Mouse (Mus musculus) lung, postnatal 10 days (tissue): ENCODE data around the gene Smarce1.

Experiments
- DNase-seq: peaks from one replicate; pipeline ENCODE4 v3.0.0; 2021

Smarce1 gene

DNA sequence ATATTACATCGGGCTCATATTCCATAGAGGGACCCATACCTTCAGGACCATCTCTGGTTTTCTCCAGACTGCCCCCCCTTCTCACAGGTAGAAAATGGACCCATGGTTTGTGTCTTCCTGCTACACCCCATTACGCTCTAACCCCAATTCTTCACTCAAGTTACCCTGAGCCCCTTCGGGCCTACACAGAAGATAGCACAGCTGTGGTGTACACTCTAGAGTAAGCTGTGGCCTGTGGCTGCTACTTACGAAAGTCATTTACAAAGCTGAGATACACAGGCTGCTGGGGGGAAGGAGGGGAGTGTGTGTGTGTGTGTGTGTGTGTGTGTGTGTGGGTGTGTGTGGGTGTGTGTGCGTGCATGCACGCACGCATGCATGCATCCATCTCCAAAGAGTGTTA lies 64.6 kb downstream of the Smarce1 start:
- no peak for DNase-seq

DNA sequence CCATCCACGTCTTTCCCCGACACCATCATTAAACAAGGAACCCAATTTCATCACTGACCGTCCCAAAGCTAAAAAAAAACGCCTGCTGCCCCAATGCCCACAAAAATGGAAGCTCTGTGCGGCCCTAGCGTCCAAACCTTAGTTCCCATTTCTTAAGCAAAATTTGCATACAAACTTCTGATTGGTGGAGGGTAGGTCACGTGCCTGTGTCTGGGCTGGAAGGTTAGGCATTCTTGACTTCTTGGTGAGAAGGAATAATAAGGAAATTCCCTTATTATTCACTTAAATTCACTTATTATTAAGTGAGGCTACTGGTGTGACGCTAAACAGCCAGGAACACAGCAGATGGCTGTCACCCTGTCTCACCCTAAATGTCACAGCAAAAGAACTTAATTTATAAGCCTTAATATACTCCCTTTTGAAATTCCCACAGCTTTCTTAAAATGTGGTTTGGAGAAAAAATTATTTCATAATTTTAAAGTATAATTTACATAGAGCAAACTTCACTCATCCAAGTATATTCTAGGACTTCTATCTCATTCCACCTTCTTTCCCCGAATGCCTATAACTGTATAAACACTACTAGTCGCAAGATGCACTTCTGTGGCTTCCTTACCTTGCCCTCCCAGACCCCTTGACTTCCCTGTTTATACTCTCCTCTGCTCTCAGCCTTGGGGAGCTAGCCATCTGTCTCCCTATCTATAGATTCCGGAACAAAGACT lies 65.6 kb downstream of the Smarce1 start:
- no peak for DNase-seq

DNA sequence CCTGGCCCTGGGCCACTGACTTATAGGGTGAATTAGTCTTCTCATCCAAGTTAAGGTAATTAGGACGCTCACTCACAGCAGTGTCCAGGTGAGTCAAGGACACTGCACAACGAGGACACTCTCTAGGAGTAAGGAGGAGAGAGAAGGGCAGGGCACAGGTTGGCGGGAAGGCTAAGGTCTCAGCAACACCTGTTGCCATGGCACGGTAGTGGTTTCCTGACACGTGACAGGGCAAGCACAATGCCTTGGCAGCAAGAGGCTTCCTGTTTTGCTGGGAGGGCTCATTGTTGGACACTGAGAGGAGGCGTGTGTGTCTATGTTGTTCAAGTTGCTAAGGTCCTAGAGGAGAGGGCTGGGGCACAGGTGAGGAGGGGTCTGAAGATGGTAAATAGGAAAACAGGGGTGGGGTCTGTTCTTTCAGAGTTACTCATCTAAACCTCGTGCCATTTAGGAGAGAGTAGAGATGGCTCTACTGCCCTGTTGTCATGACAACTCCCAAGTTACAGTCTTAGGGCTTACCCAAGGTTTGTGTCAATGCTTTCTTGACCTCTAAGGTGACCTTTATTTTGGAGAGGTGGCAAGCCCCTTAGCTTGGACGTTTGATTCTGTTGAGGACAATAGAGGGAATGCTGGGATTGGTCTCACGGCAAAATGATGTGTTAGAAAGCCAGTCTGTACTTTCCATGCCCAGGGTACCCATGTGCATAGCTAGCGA lies 67.7 kb downstream of the Smarce1 start:
- peak; percentile 47 for DNase-seq

DNA sequence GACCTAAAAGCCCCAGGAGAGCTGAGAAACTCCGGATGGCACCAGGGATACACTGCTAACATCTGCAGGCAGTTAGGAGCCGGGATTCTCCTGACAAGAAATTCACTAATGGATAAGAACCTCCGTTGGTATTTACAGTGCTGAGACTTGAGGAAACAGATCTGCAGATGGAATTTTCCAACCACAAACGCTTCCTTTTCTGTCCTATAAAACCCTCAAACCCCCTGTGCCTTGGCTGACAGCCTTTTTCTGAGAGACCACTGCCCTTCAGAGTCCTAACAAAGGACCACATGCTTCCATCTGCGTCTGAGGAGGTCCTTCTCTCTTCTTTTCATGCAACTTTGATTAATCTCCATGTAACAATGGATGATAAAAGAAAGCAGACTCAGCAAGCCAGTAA lies 69.2 kb downstream of the Smarce1 start:
- no peak for DNase-seq

DNA sequence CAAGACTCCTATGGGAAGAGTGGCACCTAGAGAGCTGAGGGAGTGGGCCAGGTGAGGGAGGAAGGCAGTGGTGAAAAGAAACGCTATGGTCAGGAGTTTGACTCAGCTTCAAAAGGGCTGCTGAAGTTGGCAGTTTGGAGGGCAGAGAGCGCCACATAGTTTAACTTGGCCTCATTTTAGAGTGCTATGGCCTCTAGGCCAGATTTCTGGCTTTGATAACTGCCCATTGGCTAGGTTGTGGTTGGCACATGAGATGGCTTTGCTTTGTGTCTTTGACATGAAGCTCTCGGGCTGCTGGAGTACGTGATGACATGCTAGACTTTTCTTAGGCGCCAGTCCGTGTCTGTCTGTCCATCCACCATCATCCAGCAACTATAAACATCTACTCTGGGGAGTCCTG lies 70.6 kb downstream of the Smarce1 start:
- DNase-seq: no peak
